Mouse (Mus musculus): Measurements from ENCODE around the gene Gns. TPM values are rescaled to one million over a fixed set of nuclear protein-coding genes. Genes with fewer than 3 reads are reported as not detected.

Gene Gns
- polyA plus RNA-seq, 1 experiment: 46.8 TPM

- no peak overlapping the region for H3K27ac ChIP-seq (ENCODE audit: insufficient read depth, low read length)
Observed at GRCm38 (mm10) chr10:121419640-121420470, 55.0 kb downstream of the Gns start.

GRCm38 (mm10) chr10:121421023-121421422 is 56.1 kb downstream of the Gns start:
- Histone ChIP-seq H3K4me3 (ENCODE audit: insufficient read depth, low read length) (no peak overlapping the region), H3K4me1 (ENCODE audit: control insufficient read depth, insufficient read depth, low read length) (0 out of 2 replicates have a peak, but pooled peaks cover 2% of the 10 kb centered on the region), H3K27ac (ENCODE audit: insufficient read depth, low read length) (no peak overlapping the region)
- no peak for TF ChIP-seq CTCF (IDR thresholded peaks at IDR 0.05; ENCODE audit: extremely low read depth, insufficient read depth, low read length)
- no peak for TF ChIP-seq POLR2A (IDR thresholded peaks at IDR 0.05; ENCODE audit: extremely low read depth, insufficient read depth, low read length)

More at GRCm38 (mm10) chr10:121419640-121420470, 55.0 kb downstream of the Gns start:
- Histone ChIP-seq H3K4me1 (ENCODE audit: control insufficient read depth, insufficient read depth, low read length) (0 out of 2 replicates have a peak, but pooled peaks cover 2% of the 10 kb centered on the region), H3K4me3 (ENCODE audit: insufficient read depth, low read length) (no peak overlapping the region)
- TF ChIP-seq CTCF (IDR thresholded peaks at IDR 0.05; ENCODE audit: extremely low read depth, insufficient read depth, low read length) (no peak), POLR2A (IDR thresholded peaks at IDR 0.05; ENCODE audit: extremely low read depth, insufficient read depth, low read length) (no peak)

GRCm38 (mm10) chr10:121421657-121422290 is 56.9 kb downstream of the Gns start:
- TF ChIP-seq POLR2A (IDR thresholded peaks at IDR 0.05; ENCODE audit: extremely low read depth, insufficient read depth, low read length): no peak
- no peak for TF ChIP-seq CTCF (IDR thresholded peaks at IDR 0.05; ENCODE audit: extremely low read depth, insufficient read depth, low read length)
- H3K27ac ChIP-seq (ENCODE audit: insufficient read depth, low read length): no peak overlapping the region
- 0 out of 2 replicates have a peak, but pooled peaks cover 2% of the 10 kb centered on the region for H3K4me1 ChIP-seq (ENCODE audit: control insufficient read depth, insufficient read depth, low read length)
- H3K4me3 ChIP-seq (ENCODE audit: insufficient read depth, low read length): no peak overlapping the region

- Histone ChIP-seq H3K27ac (ENCODE audit: insufficient read depth, low read length) (no peak overlapping the region), H3K4me1 (ENCODE audit: control insufficient read depth, insufficient read depth, low read length) (0 out of 2 replicates have a peak, but pooled peaks cover 2% of the 10 kb centered on the region), H3K4me3 (ENCODE audit: insufficient read depth, low read length) (no peak overlapping the region)
- no peak for TF ChIP-seq CTCF (IDR thresholded peaks at IDR 0.05; ENCODE audit: extremely low read depth, insufficient read depth, low read length)
- TF ChIP-seq POLR2A (IDR thresholded peaks at IDR 0.05; ENCODE audit: extremely low read depth, insufficient read depth, low read length): no peak
Observed at GRCm38 (mm10) chr10:121422294-121422693, 57.4 kb downstream of the Gns start.

- Histone ChIP-seq H3K4me1 (ENCODE audit: control insufficient read depth, insufficient read depth, low read length) (peaks cover 7% of the 10 kb centered on the region; the same call in 1 of the 2 replicates), H3K27ac (ENCODE audit: insufficient read depth, low read length) (no peak overlapping the region), H3K4me3 (ENCODE audit: insufficient read depth, low read length) (no peak overlapping the region)
- TF ChIP-seq CTCF (IDR thresholded peaks at IDR 0.05; ENCODE audit: extremely low read depth, insufficient read depth, low read length): no peak
- no peak for TF ChIP-seq POLR2A (IDR thresholded peaks at IDR 0.05; ENCODE audit: extremely low read depth, insufficient read depth, low read length)
Observed at GRCm38 (mm10) chr10:121423541-121424349, 58.9 kb downstream of the Gns start.

- Histone ChIP-seq H3K27ac (ENCODE audit: insufficient read depth, low read length) (no peak overlapping the region), H3K4me1 (ENCODE audit: control insufficient read depth, insufficient read depth, low read length) (peaks cover 9% of the 10 kb centered on the region)
- TF ChIP-seq CTCF (IDR thresholded peaks at IDR 0.05; ENCODE audit: extremely low read depth, insufficient read depth, low read length) (no peak), POLR2A (IDR thresholded peaks at IDR 0.05; ENCODE audit: extremely low read depth, insufficient read depth, low read length) (no peak)
Observed at GRCm38 (mm10) chr10:121424455-121424854, 59.6 kb downstream of the Gns start.

GRCm38 (mm10) chr10:121425079-121425478 is 60.2 kb downstream of the Gns start:
- H3K4me3 ChIP-seq (ENCODE audit: insufficient read depth, low read length): no peak overlapping the region
- TF ChIP-seq CTCF (IDR thresholded peaks at IDR 0.05; ENCODE audit: extremely low read depth, insufficient read depth, low read length) (no peak), POLR2A (IDR thresholded peaks at IDR 0.05; ENCODE audit: extremely low read depth, insufficient read depth, low read length) (no peak)
- peaks cover 12% of the 10 kb centered on the region for H3K4me1 ChIP-seq (ENCODE audit: control insufficient read depth, insufficient read depth, low read length)
- H3K27ac ChIP-seq (ENCODE audit: insufficient read depth, low read length): no peak overlapping the region

More at GRCm38 (mm10) chr10:121424455-121424854, 59.6 kb downstream of the Gns start:
- no peak overlapping the region for H3K4me3 ChIP-seq (ENCODE audit: insufficient read depth, low read length)

GRCm38 (mm10) chr10:121425506-121426025 is 60.7 kb downstream of the Gns start:
- H3K4me3 ChIP-seq (ENCODE audit: insufficient read depth, low read length): no peak overlapping the region
- H3K27ac ChIP-seq (ENCODE audit: insufficient read depth, low read length): no peak overlapping the region
- H3K4me1 ChIP-seq (ENCODE audit: control insufficient read depth, insufficient read depth, low read length): peaks cover 12% of the 10 kb centered on the region
- TF ChIP-seq CTCF (IDR thresholded peaks at IDR 0.05; ENCODE audit: extremely low read depth, insufficient read depth, low read length) (no peak), POLR2A (IDR thresholded peaks at IDR 0.05; ENCODE audit: extremely low read depth, insufficient read depth, low read length) (no peak)
